Mouse (Mus musculus): ENCODE measurements around the gene Fdxr.

The Fdxr gene

GRCm38 (mm10) chr11:115276780-115277603, at the start of gene Fdxr:
TSS of gene Fdxr (minus strand) at chr11:115277050.
- DNase-seq (ENCODE audit: low spot score in 2 of 2): peak; percentile 92 to 99

GRCm38 (mm10) chr11:115323354-115323753, 46.5 kb upstream of the Fdxr start:
- DNase-seq (ENCODE audit: low spot score in 2 of 2): no peak

- DNase-seq (ENCODE audit: low spot score in 2 of 2): peak; percentile 32 to 68
These were observed 45.2 kb upstream of the Fdxr start, which contains the start of gene Ush1g for GRCm38 (mm10) chr11:115321906-115322693. TSS of gene Ush1g (minus strand) at chr11:115322041.

- no peak for DNase-seq (ENCODE audit: low spot score in 2 of 2)
These were observed 43.0 kb upstream of the Fdxr start for GRCm38 (mm10) chr11:115319704-115320383.

DNA sequence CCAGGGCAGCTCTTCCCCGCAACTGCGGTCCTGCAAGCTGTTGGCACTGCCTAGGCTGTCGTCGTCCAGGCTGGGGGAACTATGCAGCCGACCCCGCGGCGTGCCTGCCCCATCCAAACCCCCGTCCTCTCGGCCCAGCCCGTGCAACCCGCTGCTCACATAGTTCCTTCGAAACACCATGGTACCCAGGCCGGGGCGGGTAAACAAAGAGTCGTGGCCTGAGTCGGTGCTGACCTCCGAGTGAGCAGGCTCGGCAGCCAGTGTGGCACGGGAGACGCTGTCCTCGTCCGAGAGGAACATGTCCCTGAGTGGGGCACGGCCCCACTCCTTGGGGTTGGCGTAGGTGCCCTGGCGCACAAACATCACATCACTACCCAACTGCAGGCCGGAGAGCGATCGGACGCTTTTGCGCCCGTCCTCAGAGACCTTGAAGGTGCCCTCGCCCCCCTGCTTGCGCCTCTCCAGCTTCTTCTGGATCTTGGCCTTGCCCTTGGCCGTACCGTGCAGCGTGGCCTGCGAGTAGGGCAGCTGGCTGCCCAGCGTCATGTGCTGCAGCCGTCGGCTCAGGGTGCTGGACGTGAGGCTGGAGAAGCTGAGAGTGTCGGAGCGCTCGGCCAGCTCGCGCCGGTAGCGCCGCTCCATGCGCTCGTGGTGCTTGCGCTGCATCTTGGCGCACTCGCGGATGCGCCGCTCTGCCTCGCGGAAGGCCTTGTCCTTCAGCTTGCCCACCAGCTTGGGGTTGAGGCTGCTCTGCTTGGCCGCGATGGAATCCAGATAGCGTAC, 41.6 kb upstream of the Fdxr start:
- no peak for DNase-seq (ENCODE audit: low spot score in 2 of 2)

- no peak for DNase-seq (ENCODE audit: low spot score in 2 of 2)
These were observed 40.4 kb upstream of the Fdxr start for GRCm38 (mm10) chr11:115317204-115317603.

GRCm38 (mm10) chr11:115314249-115314648, 37.4 kb upstream of the Fdxr start:
- DNase-seq (ENCODE audit: low spot score in 2 of 2): no peak

- DNase-seq (ENCODE audit: low spot score in 2 of 2): no peak
These were observed 31.9 kb upstream of the Fdxr start for GRCm38 (mm10) chr11:115308781-115309180.

GRCm38 (mm10) chr11:115306863-115307262, 30.0 kb upstream of the Fdxr start, which contains the start of gene Otop2:
TSS of gene Otop2 (plus strand) at chr11:115307163.
- DNase-seq (ENCODE audit: low spot score in 2 of 2): no peak

DNA sequence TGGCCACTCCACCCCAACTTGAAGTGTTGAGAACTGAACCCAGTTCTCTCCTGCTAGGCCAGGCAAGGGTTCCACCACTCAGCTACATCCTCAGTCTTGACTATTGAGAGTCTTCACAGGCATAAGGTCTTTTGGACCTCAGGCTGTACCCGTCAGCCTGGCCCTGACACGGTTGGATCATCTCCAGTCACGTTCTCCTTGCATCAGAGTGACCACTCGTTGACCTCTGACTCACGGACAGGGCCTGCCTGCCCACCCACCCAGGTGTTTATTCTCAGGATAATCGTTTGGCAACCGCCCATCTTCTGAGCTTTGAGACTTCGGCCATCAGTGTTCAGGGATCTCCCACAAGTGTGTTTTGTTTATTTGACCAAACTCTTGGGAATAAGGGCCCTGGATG, 26.3 kb upstream of the Fdxr start:
- DNase-seq (ENCODE audit: low spot score in 2 of 2): no peak

DNA sequence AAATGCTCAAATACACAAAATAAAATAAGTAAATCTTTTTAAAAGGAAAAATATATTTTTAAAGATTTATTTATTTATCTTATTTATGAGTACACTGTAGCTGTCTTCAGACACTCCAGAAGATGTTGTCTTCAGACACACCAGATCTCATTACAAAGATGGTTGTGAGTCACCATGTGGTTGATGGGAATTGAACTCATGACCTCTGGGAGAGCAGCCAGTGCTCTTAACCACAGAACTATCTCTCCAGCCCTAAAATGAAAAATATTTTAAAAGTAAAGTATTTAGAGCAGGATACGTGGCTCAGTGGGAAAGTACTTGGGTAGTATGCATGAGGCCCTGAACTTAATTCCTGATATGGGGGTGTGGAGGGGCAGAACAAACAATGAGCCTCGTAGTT, 24.5 kb upstream of the Fdxr start:
- no peak for DNase-seq (ENCODE audit: low spot score in 2 of 2)

- DNase-seq (ENCODE audit: low spot score in 2 of 2): no peak
These were observed 23.9 kb upstream of the Fdxr start for GRCm38 (mm10) chr11:115300745-115301144.

DNA sequence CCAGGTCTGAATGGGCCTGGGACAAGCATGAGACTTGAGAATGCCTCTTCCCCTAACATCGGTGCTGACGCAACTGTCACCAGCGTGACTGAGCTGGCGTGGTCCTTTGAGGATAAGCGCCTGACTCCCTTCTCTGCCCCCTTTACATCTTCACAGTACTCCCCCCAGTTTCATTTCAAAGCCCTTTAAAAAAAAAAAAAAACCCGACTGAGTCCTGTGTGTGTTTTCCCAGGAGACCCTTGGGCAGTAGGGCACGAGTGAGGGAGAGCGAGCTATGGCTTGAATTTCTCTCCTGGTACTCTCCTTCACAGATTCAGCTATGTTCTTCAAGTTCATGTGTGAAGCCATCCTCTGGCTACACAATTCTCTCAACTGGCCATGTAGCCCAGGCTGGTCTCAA, 21.3 kb upstream of the Fdxr start:
- DNase-seq (ENCODE audit: low spot score in 2 of 2): no peak

- DNase-seq (ENCODE audit: low spot score in 2 of 2): peak in 1 of 2 experiments; percentile 49
These were observed 20.5 kb upstream of the Fdxr start, which contains the start of gene Fads6 for GRCm38 (mm10) chr11:115297214-115297826. TSS of gene Fads6 (minus strand) at chr11:115297663.

GRCm38 (mm10) chr11:115296471-115297210, 19.8 kb upstream of the Fdxr start:
- DNase-seq (ENCODE audit: low spot score in 2 of 2): no peak

- no peak for DNase-seq (ENCODE audit: low spot score in 2 of 2)
These were observed 19.1 kb upstream of the Fdxr start for GRCm38 (mm10) chr11:115295939-115296338.

- no peak for DNase-seq (ENCODE audit: low spot score in 2 of 2)
These were observed 16.0 kb upstream of the Fdxr start for GRCm38 (mm10) chr11:115292631-115293375.

GRCm38 (mm10) chr11:115291503-115291902, 14.7 kb upstream of the Fdxr start:
- no peak for DNase-seq (ENCODE audit: low spot score in 2 of 2)

- no peak for DNase-seq (ENCODE audit: low spot score in 2 of 2)
These were observed 14.1 kb upstream of the Fdxr start for GRCm38 (mm10) chr11:115290919-115291318.
